Mouse (Mus musculus) gastrocnemius, adult 8-10 months (tissue): ENCODE data around the gene Bche. TPM values are rescaled to one million over a fixed set of nuclear protein-coding genes. Genes with fewer than 3 reads are reported as not detected.

ENCODE experiments used
- DNase-seq, 2 experiments: peaks; one replicate each; pipeline ENCODE4 v3.0.0; 2022; ENCODE audit warnings: low spot score in 2 of 2
- total RNA-seq, 4 experiments: library from RNA; stranded (reverse); gene quantifications; 2 replicates each; pipeline ENCODE4 v1.2.4; 2022

Gene Bche
- 1 to 10 TPM; 1.3 to 2.0 (median 1.7) TPM for total RNA-seq

DNA sequence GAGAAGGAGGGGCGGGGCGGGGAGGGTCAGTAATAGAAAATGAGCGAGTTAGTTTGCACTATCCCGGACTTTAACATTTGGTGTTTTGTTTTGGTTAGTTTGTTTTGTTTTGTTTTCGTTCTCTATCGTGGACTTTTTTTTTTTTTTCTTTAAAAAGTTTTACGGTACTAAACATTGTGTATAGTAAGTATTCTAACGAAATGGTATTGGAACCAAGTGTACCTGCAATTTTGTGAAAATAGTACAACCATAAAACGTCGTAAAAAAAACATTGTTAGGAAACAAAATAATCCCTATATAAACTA lies at the start of gene Bche:
Gene Bche (minus strand): TSS at position 6 of the 305 bp plus-strand sequence.
- no peak for DNase-seq

- DNase-seq: no peak
Observed at GRCm38 (mm10) chr3:73741998-73742397, 33.8 kb upstream of the Bche start.

DNA sequence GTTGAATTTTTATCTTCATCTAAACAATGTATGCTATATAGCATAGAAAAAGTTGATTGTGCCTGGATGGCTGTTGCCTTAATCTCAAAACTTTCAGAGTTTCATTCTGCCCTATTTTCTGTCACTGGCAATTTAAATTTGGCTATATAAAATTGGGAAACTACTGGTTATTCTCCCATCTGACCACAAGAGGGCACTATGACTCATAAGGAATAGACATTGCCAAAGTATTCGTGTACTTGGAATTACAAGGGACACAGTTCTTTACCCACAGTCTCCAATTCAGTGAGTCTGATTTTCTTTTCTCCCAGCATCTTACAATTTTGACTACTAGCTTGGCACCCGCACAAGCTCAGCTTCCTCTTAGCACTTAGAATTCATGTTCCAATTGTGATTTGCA lies 23.5 kb upstream of the Bche start:
- no peak for DNase-seq

DNA sequence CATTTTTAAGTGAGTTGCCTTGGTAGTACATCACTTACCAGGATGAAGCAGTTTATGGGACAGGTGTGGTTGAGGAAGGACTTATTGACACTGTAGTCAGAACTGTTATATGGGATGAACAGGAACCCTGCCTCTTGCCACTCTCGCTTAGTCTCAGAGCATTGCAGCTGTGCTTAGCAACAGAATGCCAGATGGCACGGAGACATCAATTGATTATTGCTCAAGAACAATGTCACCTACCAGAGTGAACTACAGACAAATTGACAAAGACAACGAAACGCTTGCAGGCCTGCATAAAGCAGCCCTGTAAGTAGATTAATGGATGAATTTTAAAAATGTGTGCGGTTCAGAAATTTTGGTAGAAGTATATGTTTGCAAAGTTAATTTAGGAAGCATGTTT lies 21.3 kb upstream of the Bche start:
- DNase-seq: no peak

- DNase-seq: no peak
Observed at GRCm38 (mm10) chr3:73725711-73726110, 17.5 kb upstream of the Bche start.

- DNase-seq: no peak
Observed at GRCm38 (mm10) chr3:73724869-73725268, 16.7 kb upstream of the Bche start.

- no peak for DNase-seq
Observed at GRCm38 (mm10) chr3:73717610-73718284, 9.5 kb upstream of the Bche start.

- peak in 1 of 2 experiments; percentile 3 for DNase-seq
Observed at GRCm38 (mm10) chr3:73709871-73710270, 1.7 kb upstream of the Bche start.

GRCm38 (mm10) chr3:73707461-73708409 lies 480 bp downstream of the Bche start:
- DNase-seq: peak; percentile 23 to 49

GRCm38 (mm10) chr3:73706544-73706943 lies 1.7 kb downstream of the Bche start:
- no peak for DNase-seq

- DNase-seq: no peak
Observed at GRCm38 (mm10) chr3:73698889-73699288, 9.3 kb downstream of the Bche start.

GRCm38 (mm10) chr3:73673333-73673732 lies 34.9 kb downstream of the Bche start:
- DNase-seq: no peak

- DNase-seq: no peak
Observed at GRCm38 (mm10) chr3:73668172-73668571, 40.0 kb downstream of the Bche start.

DNA sequence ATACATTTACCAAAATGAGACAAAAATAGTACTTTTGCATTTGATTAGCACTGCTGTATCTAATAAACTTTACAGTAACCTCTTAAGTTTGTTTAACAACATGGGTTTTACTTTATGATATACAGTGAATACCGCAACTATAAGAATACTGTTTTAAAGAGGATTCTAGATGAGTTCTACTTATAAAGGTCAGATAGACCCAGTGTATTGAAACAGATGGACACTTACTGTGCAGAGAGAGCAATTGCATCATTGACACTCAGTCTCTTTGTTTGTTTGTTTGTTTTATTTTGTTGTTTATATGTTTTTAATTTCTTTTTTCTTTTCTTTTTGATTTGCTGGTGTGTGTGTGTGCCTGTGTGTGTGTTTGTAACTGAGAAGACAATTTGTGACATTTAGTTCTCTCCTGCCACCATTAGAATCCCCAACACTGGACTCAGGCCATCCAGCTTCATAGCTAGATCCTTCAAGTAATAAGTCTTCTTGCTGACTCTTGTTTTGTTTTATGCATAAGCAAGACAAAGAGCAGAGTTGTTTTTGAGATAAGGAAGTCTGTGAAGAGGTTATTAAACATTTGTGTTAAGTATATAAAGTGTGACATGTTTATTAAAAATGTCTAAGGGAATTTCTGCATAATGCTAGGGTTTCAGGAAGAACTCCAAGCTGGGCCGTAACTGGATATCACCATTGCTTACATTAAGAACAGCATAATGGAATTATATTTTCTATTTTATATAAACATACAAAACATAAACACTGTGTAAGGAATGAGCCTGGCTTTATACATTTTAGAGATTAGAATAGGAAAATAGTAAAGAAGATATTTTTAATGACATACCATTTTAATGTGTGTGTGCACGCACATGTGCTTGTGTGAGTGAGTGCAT lies 40.7 kb downstream of the Bche start:
- no peak for DNase-seq

DNA sequence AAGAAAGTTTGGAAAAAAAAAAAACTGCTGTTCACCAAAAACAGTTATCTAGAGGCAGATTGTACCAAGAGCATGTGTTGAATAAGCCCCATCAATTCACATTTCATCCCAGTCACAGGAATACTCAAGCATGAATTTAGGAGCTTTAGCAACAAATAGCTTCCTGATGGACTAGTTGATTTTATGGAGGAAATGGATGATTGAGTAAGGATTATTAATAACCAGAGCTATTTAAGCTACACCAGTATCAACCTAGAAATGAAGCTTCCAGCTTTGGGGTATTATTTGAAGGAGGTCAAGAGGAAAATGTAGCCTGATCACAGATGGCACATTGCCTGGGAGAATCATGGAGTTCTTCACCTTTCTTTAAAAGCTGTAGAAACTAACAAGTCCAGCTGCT lies 57.9 kb downstream of the Bche start:
- no peak for DNase-seq

GRCm38 (mm10) chr3:73647064-73647463 lies 61.2 kb downstream of the Bche start:
- no peak for DNase-seq

DNA sequence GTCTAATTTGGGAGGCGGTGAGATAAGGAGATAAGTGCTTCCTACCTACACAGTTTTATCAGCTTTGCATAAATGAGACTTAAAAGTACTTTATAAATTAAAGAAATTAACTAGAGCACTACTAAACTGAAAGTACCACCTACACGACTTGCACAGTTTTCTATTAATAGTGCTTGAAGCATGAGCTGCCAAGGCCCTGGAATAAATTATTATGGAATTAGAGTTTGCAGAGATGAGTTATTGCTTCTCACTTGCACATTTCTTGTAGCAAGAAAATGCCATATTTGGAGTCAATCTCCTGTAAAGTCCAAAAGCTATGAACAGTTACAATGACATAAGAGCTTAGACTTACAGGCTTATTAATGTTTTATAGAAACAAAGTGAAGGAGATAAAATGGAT lies 96.8 kb downstream of the Bche start:
- no peak for DNase-seq

GRCm38 (mm10) chr3:73591757-73592533 lies 116.3 kb downstream of the Bche start:
- no peak for DNase-seq
